Mouse (Mus musculus): ENCODE results near the gene Olfr898. TPM values are rescaled to one million over a fixed set of nuclear protein-coding genes. Genes with fewer than 3 reads are reported as not detected.

Gene Olfr898
- total RNA-seq (2022): not detected

DNA sequence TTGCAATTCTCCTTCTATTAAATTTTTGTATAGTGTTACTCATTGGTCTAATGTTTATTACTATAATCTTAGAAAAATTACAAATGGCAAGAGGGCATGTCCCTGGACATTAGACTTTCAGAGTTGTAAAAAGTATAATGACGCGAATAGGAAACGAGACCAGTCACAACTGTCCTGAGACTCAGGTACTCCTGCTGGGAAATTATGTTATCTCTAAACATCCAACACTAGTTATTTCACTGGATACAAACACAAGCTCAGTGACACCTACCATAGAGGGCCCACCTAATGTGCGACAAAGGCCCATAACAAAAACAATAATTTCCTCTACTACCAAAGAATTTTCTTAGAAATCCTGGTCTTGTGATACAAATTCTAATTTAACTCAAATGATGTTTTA, at the start of gene Olfr898:
Gene Olfr898, plus strand, starts transcription at position 301 of the 400 bp plus-strand sequence.
- DNase-seq (ENCODE audit: low spot score in 2 of 2): no peak

DNA sequence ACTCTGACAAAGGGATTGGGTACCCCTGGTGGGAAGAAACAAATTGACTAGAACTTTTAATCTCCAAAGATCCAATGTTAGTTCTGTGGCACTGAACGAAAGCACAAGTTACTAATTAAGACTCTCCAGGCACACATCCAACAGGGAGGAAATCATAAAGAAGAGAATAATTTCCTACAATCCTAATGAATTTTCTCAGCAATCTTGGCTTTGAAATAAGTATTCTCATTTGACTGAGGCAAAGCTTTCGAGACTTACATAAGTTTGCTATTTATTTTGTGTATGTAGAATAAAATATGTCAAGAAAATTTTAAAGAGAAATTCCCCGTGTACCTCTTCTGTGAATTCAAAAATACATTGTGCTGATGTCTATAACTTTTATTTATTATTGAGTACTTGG, 19.5 kb upstream of the Olfr898 start, which contains the start of gene Olfr25:
Gene Olfr25, plus strand, starts transcription at position 301 of the 400 bp plus-strand sequence.
- no peak for DNase-seq (ENCODE audit: low spot score in 2 of 2)

DNA sequence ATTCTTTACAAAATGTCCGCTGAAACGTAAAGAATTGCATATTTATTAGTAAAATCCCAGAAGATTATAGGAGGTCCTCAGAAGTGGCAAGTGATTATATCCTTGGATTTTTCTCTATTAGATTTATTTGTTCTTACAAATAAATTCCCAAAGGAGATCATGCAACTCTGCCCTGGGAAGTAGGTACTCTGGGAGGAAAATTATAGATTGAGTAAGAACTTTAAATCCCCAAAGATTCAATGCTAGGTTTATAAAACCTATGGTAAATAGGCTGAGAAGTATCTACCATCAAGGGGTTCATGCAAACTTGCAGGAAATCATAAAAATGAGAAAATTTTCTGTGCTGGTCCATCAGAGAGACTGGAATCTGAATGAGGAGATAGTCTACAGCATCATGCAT, 18.4 kb downstream of the Olfr898 start, which contains the start of gene Olfr250:
Gene Olfr250, plus strand, starts transcription at position 301 of the 400 bp plus-strand sequence.
- DNase-seq (ENCODE audit: low spot score in 2 of 2): no peak

DNA sequence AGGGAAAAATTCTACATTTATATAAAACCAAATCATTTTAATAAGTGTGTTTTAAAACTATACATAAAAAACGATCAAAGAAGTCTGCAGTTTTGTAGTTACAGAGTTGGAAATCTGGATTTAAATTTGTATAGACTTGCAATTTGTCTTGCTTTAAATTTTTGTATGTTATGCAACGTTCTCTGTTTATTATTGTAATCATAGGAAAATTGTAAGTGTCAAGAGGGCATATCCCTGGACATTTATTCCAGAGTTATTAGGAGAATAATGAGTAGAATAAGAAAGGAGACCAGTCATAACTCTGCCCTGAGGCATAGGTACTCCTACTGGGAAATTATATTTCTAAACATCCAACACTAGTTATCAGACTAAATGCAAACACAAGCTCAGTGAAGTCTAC, 28.6 kb downstream of the Olfr898 start, which contains the start of gene Olfr251:
Gene Olfr251, plus strand, starts transcription at position 301 of the 400 bp plus-strand sequence.
- no peak for DNase-seq (ENCODE audit: low spot score in 2 of 2)

DNA sequence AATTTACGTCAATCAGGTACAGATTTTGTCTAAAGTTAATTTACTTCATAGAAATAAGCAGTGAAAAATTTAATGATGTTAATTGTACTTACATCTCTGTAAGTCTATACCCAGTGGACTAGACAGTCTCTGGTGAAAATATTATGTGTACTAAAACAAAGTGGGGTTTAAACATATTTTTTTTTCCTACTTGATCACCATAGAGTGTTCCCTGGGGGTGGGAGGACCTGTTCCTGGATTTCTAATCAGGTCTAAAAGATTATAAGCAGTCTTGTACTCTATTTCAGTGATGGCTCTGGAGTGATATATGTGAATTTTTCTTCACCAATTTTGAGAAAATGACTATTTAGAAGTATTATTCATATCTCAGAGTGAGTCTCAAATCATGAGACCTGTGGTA, 53.2 kb downstream of the Olfr898 start, which contains the start of gene Olfr147:
Gene Olfr147, plus strand, starts transcription at position 301 of the 400 bp plus-strand sequence.
- no peak for DNase-seq (ENCODE audit: low spot score in 2 of 2)

Other genes with a start within 250 kb of the Olfr898 start
- gene Olfr888, start 240.3 kb upstream of the Olfr898 start, total RNA-seq (2022): not detected
- not detected for gene Olfr889, start 233.2 kb upstream of the Olfr898 start, total RNA-seq (2022)
- not detected for gene Olfr890, start 205.9 kb upstream of the Olfr898 start, total RNA-seq (2022)
- gene Olfr891, start 167.6 kb upstream of the Olfr898 start, total RNA-seq (2022): not detected
- not detected for gene Olfr893, start 140.0 kb upstream of the Olfr898 start, total RNA-seq (2022)
- not detected for gene Olfr894, start 130.4 kb upstream of the Olfr898 start, total RNA-seq (2022)
- gene Olfr143, start 95.6 kb upstream of the Olfr898 start, total RNA-seq (2022): not detected
- not detected for gene Olfr895, start 80.6 kb upstream of the Olfr898 start, total RNA-seq (2022)
- gene Olfr896-ps1, start 57.3 kb upstream of the Olfr898 start, total RNA-seq (2022): not detected
- not detected for gene Olfr25, start 19.4 kb upstream of the Olfr898 start, total RNA-seq (2022)
- not detected for gene Olfr250, start 18.5 kb downstream of the Olfr898 start, total RNA-seq (2022)
- gene Olfr251, start 28.7 kb downstream of the Olfr898 start, total RNA-seq (2022): not detected
- gene Olfr147, start 53.3 kb downstream of the Olfr898 start, total RNA-seq (2022): not detected
- not detected for gene Olfr901, start 81.0 kb downstream of the Olfr898 start, total RNA-seq (2022)
- not detected for gene Olfr902, start 99.2 kb downstream of the Olfr898 start, total RNA-seq (2022)
- gene Olfr904, start 114.7 kb downstream of the Olfr898 start, total RNA-seq (2022): not detected
- not detected for gene Olfr905, start 122.7 kb downstream of the Olfr898 start, total RNA-seq (2022)
- gene Olfr906, start 138.7 kb downstream of the Olfr898 start, total RNA-seq (2022): not detected
- gene Olfr907, start 147.4 kb downstream of the Olfr898 start, total RNA-seq (2022): not detected
- not detected for gene Olfr911-ps1, start 173.2 kb downstream of the Olfr898 start, total RNA-seq (2022)
- not detected for gene Olfr910, start 189.4 kb downstream of the Olfr898 start, total RNA-seq (2022)
- not detected for gene Olfr912, start 231.8 kb downstream of the Olfr898 start, total RNA-seq (2022)
- gene Olfr913, start 244.3 kb downstream of the Olfr898 start, total RNA-seq (2022): not detected